Mouse (Mus musculus): ENCODE measurements around the gene Apoh. TPM values are rescaled to one million over a fixed set of nuclear protein-coding genes. Genes with fewer than 3 reads are reported as not detected.

The Apoh gene
- polyA plus RNA-seq, 1 experiment from 2014 or later: 3.3 TPM

GRCm38 (mm10) chr11:108395061-108395460, 51.9 kb downstream of the Apoh start:
- no peak overlapping the region for H3K4me2 ChIP-seq (replicated peaks; ENCODE audit: low read depth)
- no peak for DNase-seq (ENCODE audit: low spot score)
- WGBS: 88% methylated on average over 9 of the region's 9 CpGs
- H3K4me1 ChIP-seq (replicated peaks; ENCODE audit: control insufficient read depth, insufficient read depth): no peaks in the 10 kb centered on the region
- no peak overlapping the region for H3K9ac ChIP-seq (ENCODE audit: low read length)
- TF ChIP-seq CTCF (IDR thresholded peaks at IDR 0.05; ENCODE audit: low read depth): no peak
- TF ChIP-seq EP300 (optimal IDR thresholded peaks at IDR 0.05): no peak
- H3K27me3 ChIP-seq (ENCODE audit: control insufficient read depth, insufficient read depth, low read length): no peaks in the 10 kb centered on the region
- H3K36me3 ChIP-seq (ENCODE audit: control insufficient read depth, insufficient read depth, low read length): no peaks in the 10 kb centered on the region
- H3K9me3 ChIP-seq (ENCODE audit: control insufficient read depth, low read length): no peaks in the 10 kb centered on the region
- ATAC-seq (ENCODE audit: low FRiP score, low TSS enrichment): no peak
- no peak overlapping the region for H3K27ac ChIP-seq (replicated peaks)
- H3K4me3 ChIP-seq (ENCODE audit: low read depth, low read length): no peak overlapping the region

DNA sequence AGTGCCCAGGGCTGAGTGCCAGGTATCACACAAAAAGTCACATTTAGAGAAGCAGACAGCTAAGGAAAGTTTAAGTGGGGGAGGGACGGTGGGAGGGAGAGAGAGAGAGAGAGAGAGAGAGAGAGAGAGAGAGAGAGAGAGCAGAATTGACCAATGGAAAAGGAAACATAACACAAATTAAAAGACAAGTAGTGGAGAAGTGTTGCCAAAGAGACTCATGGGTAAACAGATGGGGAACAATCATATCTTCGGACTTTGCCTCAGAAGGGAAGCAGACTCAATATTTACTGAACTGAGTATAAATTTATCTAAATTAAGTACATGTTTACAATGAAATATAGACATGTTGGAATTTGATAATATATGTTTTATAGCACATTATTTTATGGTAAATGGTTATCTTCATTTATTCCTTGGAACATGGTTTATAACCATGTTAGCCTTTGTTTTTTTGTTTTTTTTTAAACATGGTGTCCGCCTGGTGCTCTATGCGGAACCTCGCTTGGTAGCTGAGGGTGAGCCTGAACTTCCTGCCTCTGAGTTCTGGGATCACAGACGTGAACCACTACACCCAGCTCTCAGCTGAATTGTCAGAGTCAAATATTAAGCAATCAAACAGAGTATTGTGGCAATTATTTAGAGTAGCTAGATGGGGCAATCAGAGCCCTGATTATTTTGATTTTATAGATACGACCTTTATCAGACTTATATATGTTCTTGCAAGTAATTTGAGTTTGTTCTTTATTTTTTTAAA, 53.1 kb downstream of the Apoh start:
- H3K4me2 ChIP-seq (replicated peaks; ENCODE audit: low read depth): no peak overlapping the region
- TF ChIP-seq EP300 (optimal IDR thresholded peaks at IDR 0.05) (no peak), CTCF (IDR thresholded peaks at IDR 0.05; ENCODE audit: low read depth) (no peak)
- 57% methylated on average over 7 of the region's 7 CpGs for WGBS
- no peaks in the 10 kb centered on the region for H3K9me3 ChIP-seq (ENCODE audit: control insufficient read depth, low read length)
- H3K27me3 ChIP-seq (ENCODE audit: control insufficient read depth, insufficient read depth, low read length): no peaks in the 10 kb centered on the region
- DNase-seq (ENCODE audit: low spot score) (peak; percentile 26), ATAC-seq (ENCODE audit: low FRiP score, low TSS enrichment) (no peak)
- H3K4me1 ChIP-seq (replicated peaks; ENCODE audit: control insufficient read depth, insufficient read depth): no peaks in the 10 kb centered on the region
- no peaks in the 10 kb centered on the region for H3K36me3 ChIP-seq (ENCODE audit: control insufficient read depth, insufficient read depth, low read length)
- no peak overlapping the region for H3K27ac ChIP-seq (replicated peaks)
- no peak overlapping the region for H3K9ac ChIP-seq (ENCODE audit: low read length)
- H3K4me3 ChIP-seq (ENCODE audit: low read depth, low read length): no peak overlapping the region

- no peak for DNase-seq (ENCODE audit: low spot score)
- Histone ChIP-seq H3K9me3 (ENCODE audit: control insufficient read depth, low read length) (no peaks in the 10 kb centered on the region), H3K36me3 (ENCODE audit: control insufficient read depth, insufficient read depth, low read length) (no peaks in the 10 kb centered on the region), H3K4me3 (ENCODE audit: low read depth, low read length) (no peak overlapping the region), H3K4me1 (replicated peaks; ENCODE audit: control insufficient read depth, insufficient read depth) (no peaks in the 10 kb centered on the region), H3K4me2 (replicated peaks; ENCODE audit: low read depth) (no peak overlapping the region), H3K27me3 (ENCODE audit: control insufficient read depth, insufficient read depth, low read length) (no peaks in the 10 kb centered on the region), H3K27ac (replicated peaks) (no peak overlapping the region), H3K9ac (ENCODE audit: low read length) (no peak overlapping the region)
- 59% methylated on average over 7 of the region's 9 CpGs for WGBS
- ATAC-seq (ENCODE audit: low FRiP score, low TSS enrichment): no peak
- no peak for TF ChIP-seq EP300 (optimal IDR thresholded peaks at IDR 0.05)
- no peak for TF ChIP-seq CTCF (IDR thresholded peaks at IDR 0.05; ENCODE audit: low read depth)
These were observed 66.9 kb downstream of the Apoh start for GRCm38 (mm10) chr11:108409876-108410644.

DNA sequence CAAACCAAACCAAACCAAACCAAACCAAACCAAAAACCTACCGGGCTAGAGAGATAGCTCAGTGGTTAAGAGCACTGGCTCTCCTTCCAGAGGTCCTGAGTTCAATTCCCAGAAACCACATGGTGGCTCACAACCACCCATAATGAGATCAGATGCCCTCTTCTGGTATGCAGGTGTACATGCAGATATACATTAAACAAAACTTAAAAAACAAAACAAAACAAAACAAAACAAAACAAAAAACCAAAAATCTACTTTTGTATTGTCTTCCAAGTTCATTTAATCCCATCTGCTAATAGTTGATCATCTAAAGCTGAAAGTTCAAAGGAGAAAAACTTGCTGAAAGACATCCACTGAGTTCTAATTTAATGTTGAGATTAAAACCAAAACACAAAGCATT, 73.2 kb downstream of the Apoh start:
- Histone ChIP-seq H3K27me3 (ENCODE audit: control insufficient read depth, insufficient read depth, low read length) (no peaks in the 10 kb centered on the region), H3K9ac (ENCODE audit: low read length) (no peak overlapping the region), H3K9me3 (ENCODE audit: control insufficient read depth, low read length) (no peaks in the 10 kb centered on the region), H3K4me1 (replicated peaks; ENCODE audit: control insufficient read depth, insufficient read depth) (no peaks in the 10 kb centered on the region), H3K36me3 (ENCODE audit: control insufficient read depth, insufficient read depth, low read length) (no peaks in the 10 kb centered on the region), H3K4me2 (replicated peaks; ENCODE audit: low read depth) (no peak overlapping the region), H3K27ac (replicated peaks) (no peak overlapping the region), H3K4me3 (ENCODE audit: low read depth, low read length) (no peak overlapping the region)
- no peak for TF ChIP-seq EP300 (optimal IDR thresholded peaks at IDR 0.05)
- no peak for TF ChIP-seq CTCF (IDR thresholded peaks at IDR 0.05; ENCODE audit: low read depth)
- no peak for DNase-seq (ENCODE audit: low spot score)
- 90% methylated on average over 1 of the region's 1 CpGs for WGBS
- ATAC-seq (ENCODE audit: low FRiP score, low TSS enrichment): no peak

- no peak for DNase-seq (ENCODE audit: low spot score)
- no peaks in the 10 kb centered on the region for H3K4me1 ChIP-seq (replicated peaks; ENCODE audit: control insufficient read depth, insufficient read depth)
- 18% methylated on average over 1 of the region's 1 CpGs for WGBS
- no peaks in the 10 kb centered on the region for H3K36me3 ChIP-seq (ENCODE audit: control insufficient read depth, insufficient read depth, low read length)
- TF ChIP-seq EP300 (optimal IDR thresholded peaks at IDR 0.05): no peak
- peak; percentile 82 for TF ChIP-seq CTCF (IDR thresholded peaks at IDR 0.05; ENCODE audit: low read depth)
- no peak overlapping the region for H3K27ac ChIP-seq (replicated peaks)
- 0 out of 2 replicates have a peak, but pooled peaks have one; percentile 21 for ATAC-seq (ENCODE audit: low FRiP score, low TSS enrichment)
- H3K4me3 ChIP-seq (ENCODE audit: low read depth, low read length): no peak overlapping the region
- H3K4me2 ChIP-seq (replicated peaks; ENCODE audit: low read depth): no peak overlapping the region
- no peaks in the 10 kb centered on the region for H3K27me3 ChIP-seq (ENCODE audit: control insufficient read depth, insufficient read depth, low read length)
- H3K9me3 ChIP-seq (ENCODE audit: control insufficient read depth, low read length): no peaks in the 10 kb centered on the region
- H3K9ac ChIP-seq (ENCODE audit: low read length): no peak overlapping the region
These were observed 75.4 kb downstream of the Apoh start for GRCm38 (mm10) chr11:108418540-108418939.

DNA sequence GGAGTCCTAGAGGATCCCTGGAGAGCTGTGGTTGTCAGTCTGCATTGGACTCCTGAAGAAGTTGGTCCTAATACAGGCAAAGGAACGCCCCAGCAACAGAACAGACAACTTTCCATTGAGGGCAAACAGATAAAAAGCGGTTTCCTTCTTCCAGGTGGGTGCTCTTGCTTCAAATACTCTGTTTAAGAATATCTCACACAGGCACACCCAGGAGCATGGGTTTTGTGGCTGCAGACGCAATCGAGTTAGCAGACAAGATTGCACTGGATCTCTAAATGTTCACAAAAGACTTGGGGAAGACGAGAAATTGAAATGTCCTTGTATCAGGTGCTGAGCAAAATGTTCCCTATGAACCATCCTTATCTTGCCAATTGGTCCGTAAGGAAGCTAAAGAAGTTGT, 76.1 kb downstream of the Apoh start:
- H3K9ac ChIP-seq (ENCODE audit: low read length): no peak overlapping the region
- no peak overlapping the region for H3K4me2 ChIP-seq (replicated peaks; ENCODE audit: low read depth)
- H3K27me3 ChIP-seq (ENCODE audit: control insufficient read depth, insufficient read depth, low read length): no peaks in the 10 kb centered on the region
- no peaks in the 10 kb centered on the region for H3K9me3 ChIP-seq (ENCODE audit: control insufficient read depth, low read length)
- no peak for TF ChIP-seq EP300 (optimal IDR thresholded peaks at IDR 0.05)
- no peak for TF ChIP-seq CTCF (IDR thresholded peaks at IDR 0.05; ENCODE audit: low read depth)
- H3K36me3 ChIP-seq (ENCODE audit: control insufficient read depth, insufficient read depth, low read length): no peaks in the 10 kb centered on the region
- WGBS: 86% methylated on average over 6 of the region's 6 CpGs
- H3K27ac ChIP-seq (replicated peaks): no peak overlapping the region
- no peak for DNase-seq (ENCODE audit: low spot score)
- H3K4me3 ChIP-seq (ENCODE audit: low read depth, low read length): no peak overlapping the region
- ATAC-seq (ENCODE audit: low FRiP score, low TSS enrichment): no peak
- no peaks in the 10 kb centered on the region for H3K4me1 ChIP-seq (replicated peaks; ENCODE audit: control insufficient read depth, insufficient read depth)

Measured in stomach, postnatal 0 days (tissue).